Mouse (Mus musculus) CH12F3 (cell line): Measurements from ENCODE around the gene Kif15.

Experiments
- in situ Hi-C: fragments of 300-500 bp; cut with MboI; formaldehyde crosslinking; loops from 2 replicates; pipeline ENCODE4 v1.14.3; 2020; ENCODE audit warnings: low sequenced_read_pairs

Gene Kif15

DNA sequence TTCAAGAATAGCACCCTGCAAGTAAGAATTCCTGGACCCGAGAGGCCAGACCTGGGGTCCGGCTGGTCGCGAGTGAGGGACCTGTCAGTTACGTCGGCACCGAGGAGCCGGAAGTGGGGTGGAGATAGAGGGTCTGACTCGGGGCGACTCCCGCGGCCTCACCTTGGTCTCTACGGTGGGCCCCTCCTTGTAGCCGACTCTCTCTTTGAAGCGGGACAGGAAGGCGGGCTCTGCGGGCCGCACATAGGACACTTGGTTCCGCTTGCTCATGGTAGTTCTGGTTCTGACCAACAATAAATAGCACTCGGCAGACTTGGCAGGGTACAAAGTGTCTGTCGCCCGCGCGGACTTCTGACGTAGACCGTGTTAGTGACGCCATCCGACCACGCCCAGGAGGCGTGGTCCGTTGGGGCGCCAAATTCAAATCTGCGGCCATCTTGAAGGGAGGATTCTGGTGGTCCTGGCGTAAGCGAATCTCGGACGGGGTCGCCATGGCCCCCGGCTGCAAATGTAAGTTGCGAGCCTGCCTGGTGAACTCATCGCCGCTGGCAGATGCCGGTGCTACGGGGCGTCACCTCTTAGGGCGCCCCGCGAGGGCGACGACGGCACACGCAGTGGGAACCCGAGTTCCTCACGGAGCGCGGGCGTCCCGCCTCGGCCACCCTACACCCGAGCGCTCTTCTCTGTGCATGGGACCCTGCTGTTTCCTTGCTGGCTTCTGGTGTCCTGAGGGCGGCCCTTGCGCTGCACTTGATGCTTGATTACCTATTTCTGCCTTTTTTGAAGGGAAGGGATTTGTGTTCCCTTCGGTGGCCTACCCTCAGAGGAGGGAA lies at the start of gene Kif15, which contains the start of gene 1110059G10Rik:
Kif15 (plus strand) TSS at position 404 of the 833 bp plus-strand sequence.
1110059G10Rik (minus strand) TSS at position 358 of the 833 bp plus-strand sequence.
- in situ Hi-C loops, result no loop called here

DNA sequence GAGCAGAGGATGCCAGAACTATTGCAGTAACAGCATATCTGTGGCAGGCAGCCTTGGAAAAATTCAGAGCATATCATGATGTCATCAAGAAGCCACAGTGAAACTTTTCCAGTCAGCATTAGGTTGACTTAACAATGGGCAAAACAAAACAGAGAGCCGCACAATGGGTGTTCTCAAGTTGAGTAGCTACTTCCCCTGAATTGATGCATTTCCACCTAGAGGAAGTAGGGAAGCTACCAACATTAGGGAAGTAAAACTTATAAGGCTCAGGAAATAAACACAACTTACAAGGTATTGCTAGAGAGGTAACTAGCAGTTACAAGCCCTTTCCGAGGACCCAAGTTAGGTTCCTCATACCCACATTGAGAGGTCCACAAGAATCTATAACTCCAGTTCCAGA lies 49.8 kb upstream of the Kif15 start:
- in situ Hi-C loops, result no loop called here

DNA sequence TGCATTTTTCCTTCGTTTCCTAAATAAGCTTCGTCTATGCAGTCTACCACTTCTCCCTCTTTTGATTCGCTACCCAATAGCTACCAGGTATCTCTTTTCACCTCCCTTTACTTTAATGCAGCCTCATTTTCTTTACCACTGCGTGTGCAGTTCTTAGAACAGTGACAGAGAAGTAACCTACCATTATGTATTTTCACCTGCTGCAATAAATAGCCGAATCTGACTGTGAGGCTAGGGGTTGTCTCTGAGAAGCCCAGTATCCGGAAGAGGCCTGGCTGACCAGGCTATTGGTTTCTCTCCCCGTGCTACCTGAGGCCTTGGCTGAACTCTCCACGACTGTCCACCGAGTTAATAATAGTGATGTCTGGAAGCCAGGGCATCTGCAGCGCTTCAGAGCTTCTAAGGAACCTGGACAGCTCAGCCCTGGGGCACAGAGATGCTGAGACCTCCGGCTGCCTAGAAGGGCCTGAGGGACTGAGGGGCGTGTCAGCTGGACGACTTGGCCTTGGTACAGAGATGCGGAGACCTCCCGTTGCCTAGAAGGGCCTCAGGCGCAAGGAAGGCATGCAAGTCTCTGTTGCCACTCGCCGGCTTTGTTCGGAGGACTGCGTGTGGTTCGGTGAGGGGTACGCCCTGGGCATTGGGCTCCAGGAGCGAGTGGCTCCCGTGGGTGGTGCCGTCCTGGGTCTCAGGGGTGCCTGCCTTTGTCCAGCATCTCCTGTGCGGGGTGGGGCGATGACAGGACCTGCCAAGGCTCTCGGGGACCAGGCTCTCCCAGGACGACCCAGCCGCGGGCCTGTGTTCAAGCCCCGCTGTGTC lies 47.9 kb upstream of the Kif15 start:
- in situ Hi-C loops, result no loop called here

DNA sequence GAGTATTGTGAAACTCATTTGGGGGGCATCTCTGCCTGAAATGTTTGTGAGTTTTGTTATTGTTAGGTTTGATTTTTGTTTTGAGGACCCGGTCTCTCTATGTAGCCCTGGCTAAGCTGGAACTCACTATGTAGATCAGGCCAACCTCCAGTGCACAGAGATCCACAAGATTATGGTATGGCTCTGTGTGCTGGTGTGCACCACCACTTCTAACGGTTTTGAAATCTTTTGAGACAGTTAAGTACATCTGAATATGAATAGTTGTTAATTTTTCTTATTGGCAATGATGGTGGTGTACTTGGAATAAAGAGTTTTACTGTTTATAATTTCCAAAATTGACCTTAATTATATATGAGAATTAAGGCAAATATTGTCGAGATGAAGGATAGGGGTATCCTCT lies 28.4 kb upstream of the Kif15 start:
- in situ Hi-C loops, result no loop called here

DNA sequence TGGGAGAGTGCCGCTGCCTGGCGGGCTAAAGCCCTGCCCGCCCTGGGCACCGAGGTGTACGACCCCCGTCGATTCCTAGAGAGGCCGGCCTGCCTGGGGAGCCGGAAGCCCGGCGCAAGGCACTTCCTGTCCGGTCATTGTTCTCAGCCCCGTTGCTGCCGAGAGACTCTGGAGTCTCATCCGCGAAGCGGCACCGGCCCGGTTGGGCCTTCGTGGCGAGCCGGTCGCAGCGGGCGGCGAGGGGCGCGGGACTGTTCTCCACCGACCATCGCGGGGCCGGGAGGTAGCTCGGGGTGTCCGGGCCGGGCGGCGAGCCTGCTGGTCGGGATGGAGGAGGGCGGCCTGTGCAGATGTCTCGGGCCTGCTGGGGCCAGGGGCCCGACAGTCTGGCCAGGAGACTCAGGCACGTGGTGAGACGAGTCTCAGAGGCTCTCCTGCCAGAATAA lies 27.9 kb upstream of the Kif15 start, which contains the start of gene Zfp105:
Zfp105 (plus strand) TSS at position 137 of the 446 bp plus-strand sequence.
- in situ Hi-C loops, result no loop called here

DNA sequence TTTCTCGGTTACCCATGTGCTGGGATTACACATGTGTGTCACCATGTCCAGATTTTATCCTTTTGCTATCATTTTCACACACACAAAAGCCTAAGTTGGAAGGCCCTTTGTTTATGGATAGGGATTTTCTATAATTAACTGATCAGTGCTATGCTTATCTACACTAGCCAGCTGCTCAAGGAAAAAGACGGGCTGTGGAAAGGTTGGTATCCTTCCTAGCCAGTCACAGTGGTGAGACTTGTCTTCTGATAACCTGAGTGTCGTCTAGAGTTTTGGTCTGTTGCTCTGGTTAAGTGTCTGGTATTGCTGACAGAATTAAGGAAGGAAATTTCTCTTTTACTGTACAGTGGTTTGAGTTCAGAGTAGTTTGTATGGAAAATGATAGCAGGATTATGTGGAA lies 21.9 kb upstream of the Kif15 start:
- in situ Hi-C loops, result no loop called here

DNA sequence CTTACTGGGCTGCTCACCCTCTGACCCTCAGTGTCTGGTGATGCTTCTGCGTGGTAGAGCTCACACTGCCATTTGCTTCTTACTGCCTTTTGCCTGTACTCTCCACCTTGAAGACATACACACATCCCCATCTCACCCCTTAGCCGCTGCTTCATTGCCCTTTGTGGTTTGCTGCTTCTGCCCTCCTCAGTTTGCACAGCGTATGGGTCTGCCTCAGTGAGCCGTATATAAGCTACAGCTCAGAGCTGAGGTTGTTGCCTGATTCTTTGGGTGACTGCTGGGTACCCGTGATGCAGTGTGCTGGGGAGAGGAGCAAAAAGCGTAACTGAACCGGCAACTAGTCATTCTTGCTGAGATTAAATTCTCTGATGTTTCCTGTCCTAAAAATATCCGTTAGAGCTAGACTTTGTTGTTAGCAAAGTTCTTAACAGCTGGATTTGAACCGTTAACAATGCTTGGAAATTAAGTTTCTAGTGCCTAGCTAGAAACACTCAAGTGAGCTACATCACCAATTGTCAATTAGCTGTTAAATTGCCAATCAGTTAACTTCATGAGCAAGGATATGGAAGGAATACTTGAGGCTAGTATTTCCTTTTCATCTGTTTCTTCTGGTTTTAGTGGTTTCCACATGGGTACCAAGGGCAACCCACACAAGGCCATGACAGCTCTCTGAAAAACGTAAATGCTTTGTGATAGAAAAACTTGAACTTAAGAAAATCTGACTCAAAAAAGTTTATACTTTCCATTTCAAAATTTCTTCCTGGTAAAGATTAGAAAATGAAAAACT lies 47.8 kb downstream of the Kif15 start:
- in situ Hi-C loops, result no loop called here

DNA sequence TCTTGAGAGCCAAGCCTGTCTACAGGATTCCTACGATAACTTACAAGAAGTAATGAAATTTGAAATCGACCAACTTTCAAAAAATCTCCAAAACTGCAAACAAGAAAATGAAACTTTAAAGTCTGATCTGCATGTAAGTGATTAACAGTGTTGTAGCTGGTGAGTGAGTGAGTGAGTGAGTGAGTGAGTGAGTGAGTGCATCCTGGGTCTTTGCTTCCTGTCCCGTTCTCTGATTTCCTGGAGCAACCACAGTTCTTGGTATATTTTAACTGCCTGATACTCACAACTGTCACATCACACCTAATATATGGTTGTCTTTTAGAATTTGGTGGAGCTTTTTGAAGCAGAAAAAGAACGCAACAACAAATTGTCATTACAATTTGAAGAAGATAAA lies 48.3 kb downstream of the Kif15 start:
- in situ Hi-C loops, result no loop called here

DNA sequence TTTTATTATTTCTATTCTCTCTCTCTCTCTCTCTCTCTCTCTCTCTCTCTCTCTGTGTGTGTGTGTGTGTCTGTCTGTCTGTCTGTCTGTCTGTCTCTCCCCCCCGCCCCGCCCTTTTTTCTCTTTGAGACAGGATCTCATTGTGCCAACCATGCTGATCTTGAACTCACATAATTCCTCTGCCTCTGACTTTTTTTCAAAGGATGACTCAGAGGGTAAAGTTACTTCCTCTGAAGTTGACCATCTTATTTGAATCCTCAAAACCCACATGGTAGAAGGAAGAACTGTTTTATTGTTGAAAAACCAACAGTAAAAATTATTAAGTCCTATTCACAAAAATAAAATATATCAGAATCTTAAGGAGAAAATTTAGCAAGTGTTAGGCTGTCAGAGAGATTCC lies 53.9 kb downstream of the Kif15 start:
- in situ Hi-C loops, result no loop called here

DNA sequence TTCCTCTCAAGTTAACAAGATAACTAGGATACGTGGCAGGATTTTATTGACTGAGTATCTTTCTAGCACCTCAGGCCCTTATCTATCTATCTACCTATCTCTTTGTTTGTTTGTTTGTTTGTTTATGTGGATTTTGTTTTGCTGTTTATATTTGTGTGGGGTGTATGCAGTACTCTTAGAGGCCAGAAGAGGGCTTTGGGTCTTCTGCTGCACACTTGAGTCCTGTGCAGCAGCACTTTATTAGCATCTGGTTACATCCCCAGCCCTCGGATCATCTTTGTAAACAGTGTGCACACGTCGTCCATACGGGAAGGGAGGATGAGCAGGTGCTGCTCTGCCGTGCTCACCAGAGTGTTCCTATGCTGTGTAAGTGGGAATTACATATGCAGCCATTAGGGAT lies 55.2 kb downstream of the Kif15 start:
- in situ Hi-C loops, result no loop called here

DNA sequence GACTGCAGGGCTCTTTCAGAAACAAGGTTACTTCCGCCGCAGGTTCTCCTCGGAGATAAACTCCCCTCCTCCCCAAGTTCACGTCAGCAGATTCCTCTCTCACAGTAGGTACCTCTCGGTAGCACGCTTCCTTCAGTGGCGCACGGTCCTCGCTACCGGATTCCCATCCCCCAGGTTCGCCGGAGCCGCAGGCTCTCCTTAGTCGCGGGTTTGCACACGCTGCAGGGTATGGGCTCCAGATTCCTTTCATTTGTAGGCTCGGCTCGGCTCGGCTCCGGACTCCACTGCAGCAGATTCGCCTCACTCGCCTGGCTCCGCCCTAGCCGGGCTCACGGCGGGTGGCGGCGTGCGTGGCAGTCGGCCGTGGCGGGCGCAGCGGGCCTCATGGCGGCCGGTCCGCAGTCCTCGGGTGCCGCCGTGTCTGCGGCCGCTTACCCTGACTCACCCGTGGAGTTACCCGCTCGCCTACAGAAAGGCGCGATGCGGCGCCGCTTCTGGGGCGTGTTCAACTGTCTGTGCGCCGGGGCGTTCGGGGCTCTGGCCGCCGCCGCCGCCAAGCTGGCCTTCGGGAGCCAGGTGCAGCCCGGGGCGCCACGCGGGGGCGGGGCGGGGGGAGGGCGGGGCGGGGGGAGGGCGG lies 70.3 kb downstream of the Kif15 start, which contains the start of gene Tmem42:
Tmem42 (plus strand) TSS at position 332 of the 637 bp plus-strand sequence.
- in situ Hi-C loops, result no loop called here

DNA sequence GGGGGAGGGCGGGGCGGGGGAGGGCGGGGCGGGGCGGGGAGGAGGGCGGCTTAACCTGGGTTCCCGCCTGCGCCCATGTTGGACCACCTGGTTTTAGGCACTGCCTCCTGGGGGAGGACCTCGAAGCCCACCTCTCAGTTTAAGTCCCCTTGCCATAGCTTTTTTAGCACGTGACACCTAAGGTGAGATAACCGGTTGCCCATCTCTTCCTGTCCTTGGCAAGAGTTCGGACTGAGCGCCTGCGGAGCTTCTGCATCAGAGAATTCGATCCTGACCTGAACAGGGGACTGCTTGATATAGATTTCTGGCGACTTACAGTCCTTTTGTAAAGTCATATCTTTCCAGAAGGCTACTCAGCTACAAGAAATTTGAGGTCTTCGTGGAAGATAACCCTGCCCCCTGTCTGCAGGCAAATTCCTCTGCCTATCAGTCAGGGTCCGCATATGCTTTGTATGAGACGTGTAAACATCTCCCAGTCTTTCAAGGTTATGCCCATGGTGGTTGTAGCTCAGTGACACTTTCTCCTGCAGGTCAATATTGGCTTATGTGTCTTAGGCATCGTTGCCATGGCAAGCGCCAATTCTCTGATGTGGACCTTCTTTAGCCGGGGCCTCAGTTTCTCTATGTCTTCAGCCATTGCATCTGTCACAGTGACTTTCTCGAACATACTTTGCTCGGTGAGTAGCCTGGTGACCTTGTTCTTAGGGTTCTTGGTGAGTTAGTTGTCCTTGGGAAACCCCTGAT lies 71.0 kb downstream of the Kif15 start:
- in situ Hi-C loops, result no loop called here

DNA sequence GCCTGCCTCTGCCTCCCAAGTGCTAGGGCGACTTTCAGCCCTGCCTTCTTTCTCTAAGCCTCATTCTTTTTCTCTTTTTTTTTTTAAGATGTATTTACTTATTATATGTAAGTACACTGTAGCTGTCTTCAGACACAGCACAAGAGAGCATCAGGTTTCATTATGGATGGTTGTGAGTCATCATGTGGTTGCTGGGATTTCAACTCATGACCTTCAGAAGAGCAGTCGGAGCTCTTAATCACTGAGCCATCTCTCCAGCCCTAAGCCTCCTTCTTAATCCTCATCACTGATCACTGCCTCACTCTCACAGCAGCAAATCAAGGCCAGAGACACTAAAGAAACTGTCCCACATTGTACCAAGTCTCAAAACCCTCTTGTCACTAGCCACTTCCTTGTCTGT lies 73.4 kb downstream of the Kif15 start:
- in situ Hi-C loops, result no loop called here

DNA sequence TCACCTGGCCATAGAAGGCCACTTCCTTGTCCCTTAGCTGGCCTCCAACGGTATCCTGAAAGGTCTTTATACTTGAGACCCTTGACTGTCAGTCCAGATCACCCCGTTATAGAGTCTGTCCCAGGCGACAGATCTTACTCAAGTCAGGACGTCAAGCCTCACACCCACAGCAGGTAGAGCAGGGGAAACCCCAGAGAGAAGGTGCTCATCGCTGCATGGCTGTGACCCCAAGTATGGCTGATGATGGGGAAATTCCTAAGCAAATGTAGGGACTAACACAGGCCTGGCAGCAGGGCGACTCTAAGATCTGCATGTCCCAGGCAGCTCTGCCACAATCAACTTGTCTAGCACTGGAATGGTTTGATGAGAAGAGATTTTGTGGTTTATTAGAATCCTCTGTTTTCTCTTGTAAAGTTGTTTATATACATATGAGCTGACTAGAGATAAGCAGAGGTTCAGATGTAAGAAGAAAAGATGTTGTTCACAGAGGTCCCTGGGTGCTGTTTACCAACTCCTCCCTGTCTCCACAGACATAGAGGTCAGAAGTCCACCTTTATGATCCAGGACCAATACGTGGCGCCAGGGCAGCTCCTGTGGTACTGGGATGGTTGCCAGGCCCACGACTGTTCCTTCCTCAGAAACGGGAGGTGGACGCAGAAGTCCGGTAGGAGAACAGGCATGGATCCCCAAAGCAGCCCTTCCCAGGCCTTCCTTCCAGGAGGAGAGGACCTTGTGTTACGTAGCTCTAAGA lies 80.8 kb downstream of the Kif15 start:
- in situ Hi-C loops, result no loop called here

DNA sequence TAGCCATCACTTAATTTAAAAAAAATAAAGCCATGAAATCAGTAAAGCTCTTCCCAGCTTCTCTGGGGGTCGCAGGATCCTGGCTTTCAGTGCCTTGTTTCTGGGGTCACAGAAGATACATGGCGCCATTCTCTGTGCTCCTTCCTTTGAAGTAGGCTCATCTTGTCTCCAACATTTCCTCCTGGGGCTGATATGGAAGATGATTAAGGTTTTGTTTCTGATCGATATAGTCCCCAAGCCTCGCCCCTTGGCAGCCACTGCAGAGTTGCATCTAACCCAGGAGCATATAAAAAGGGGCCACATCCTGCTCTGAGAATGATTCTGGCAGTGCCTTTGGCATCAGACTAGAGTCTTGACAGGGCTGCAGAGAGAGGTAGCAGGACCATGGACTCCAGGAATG lies 83.6 kb downstream of the Kif15 start, which contains the start of gene Tgm4:
Tgm4 (plus strand) TSS at position 301 of the 400 bp plus-strand sequence.
- in situ Hi-C loops, result no loop called here

DNA sequence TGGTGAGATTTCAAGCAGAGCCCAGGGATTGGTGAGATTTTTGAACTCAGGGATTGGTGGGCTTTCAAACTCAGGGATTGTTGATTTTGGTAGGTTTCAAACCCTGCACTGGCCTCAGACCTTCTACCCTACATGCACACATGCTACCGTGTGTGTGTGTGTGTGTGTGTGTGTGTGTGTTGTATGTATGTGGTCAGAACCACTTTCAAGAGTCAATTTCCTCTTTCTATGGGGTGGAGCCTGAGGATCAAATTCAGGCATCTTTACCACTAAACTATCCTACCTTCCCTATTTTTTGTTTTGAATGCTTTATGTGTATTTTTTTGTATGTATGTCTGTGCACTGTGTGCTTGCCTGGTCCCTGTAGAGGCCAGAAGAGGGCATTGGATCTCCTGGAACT lies 96.8 kb downstream of the Kif15 start:
- in situ Hi-C loops, result no loop called here

DNA sequence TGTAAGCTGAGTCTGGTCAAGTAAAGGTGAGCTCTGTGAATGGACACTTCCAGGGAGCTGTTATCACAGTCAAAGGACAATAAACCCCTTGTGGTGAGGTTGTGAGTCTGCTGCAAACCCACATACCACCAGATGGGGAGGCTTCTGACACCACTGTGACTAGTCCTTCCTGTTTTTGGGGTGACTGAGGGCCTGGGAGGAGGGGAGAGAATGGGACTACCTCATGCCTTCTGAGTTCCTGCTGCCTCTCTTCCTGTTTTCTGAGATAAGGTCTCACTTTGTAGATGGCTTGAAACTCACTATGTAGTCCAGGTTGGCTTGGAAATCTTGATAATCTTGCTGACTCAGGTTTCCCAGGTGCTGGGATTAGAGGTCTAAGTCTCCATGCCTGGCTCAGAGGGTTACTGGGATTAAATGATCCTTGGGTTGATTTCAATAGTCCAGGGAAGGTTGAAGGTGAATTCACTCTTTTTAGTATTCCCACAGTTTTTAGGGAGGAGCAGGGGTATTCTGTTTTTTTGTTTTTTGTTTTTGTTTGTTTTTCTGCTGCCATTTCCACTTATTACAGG lies 108.0 kb downstream of the Kif15 start:
- in situ Hi-C loops, result no loop called here

DNA sequence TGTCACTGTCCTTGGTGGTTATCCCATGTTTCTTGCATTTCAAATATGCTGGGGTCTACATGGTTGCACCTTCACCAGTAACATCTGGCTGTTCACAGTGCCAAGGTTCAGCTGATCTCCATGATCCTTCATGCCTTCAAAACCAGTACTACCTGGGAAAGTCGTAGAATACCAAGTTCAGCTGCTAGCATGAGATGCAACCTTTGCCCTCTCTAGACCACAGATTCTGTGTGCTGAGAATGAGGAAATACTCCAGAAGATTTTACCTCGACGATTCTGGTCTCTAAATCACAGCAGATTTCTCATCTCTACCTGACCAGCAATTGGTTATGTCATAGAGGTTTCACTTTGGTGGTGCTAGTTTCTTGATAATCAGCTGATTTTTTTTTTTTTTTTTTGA lies 109.3 kb downstream of the Kif15 start:
- in situ Hi-C loops, result no loop called here
